Mouse (Mus musculus) layer of hippocampus, adult 18-20 months (tissue): ENCODE measurements around the gene Pip4k2b. TPM values are rescaled to one million over a fixed set of nuclear protein-coding genes. Genes with fewer than 3 reads are reported as not detected.

Experiments used
- DNase-seq, 2 experiments: peaks; one replicate each; pipeline ENCODE4 v3.0.0; 2022; ENCODE audit warnings: low spot score in 2 of 2
- microRNA-seq, 2 experiments: library from miRNA; unstranded; fragments of <30 nt; microRNA quantifications; one replicate each; pipeline ENCODE4 v1.2.0; 2021
- total RNA-seq, 2 experiments: library from RNA; stranded (reverse); gene quantifications; 2 replicates each; pipeline ENCODE4 v1.2.3; 2021

The Pip4k2b gene
- total RNA-seq, 2 experiments from 2014 or later: 114 to 115 TPM

GRCm38 (mm10) chr11:97669268-97669667, 75.2 kb downstream of the Pip4k2b start:
- no peak for DNase-seq

GRCm38 (mm10) chr11:97668160-97668559, 76.3 kb downstream of the Pip4k2b start:
- no peak for DNase-seq

- no peak for DNase-seq
These were observed 77.7 kb downstream of the Pip4k2b start for GRCm38 (mm10) chr11:97666794-97667193.

GRCm38 (mm10) chr11:97666221-97666620, 78.3 kb downstream of the Pip4k2b start:
- DNase-seq: no peak

GRCm38 (mm10) chr11:97665431-97665830, 79.1 kb downstream of the Pip4k2b start:
- no peak for DNase-seq

Small RNA genes within 50 kb of the gene (microRNA-seq; reads per million reads assigned to microRNA genes)
- gene Mir6927 (0.20 to 2.0 reads per million in 2 experiments), gene Mir8102 (0 reads per million in 2 experiments)

Other genes starting within 250 kb of the Pip4k2b start
- not detected for gene 4933428G20Rik, start 244.4 kb downstream of the Pip4k2b start, total RNA-seq
- 100 to 1,000 TPM; 218 to 221 TPM for gene Srcin1, start 168.5 kb downstream of the Pip4k2b start, total RNA-seq
- gene Epop, start 115.0 kb downstream of the Pip4k2b start, total RNA-seq: 10 to 100 TPM; 46.1 to 48.8 TPM
- gene Mllt6, start 81.3 kb downstream of the Pip4k2b start, total RNA-seq: 100 to 1,000 TPM; 122 to 137 TPM
- 10 to 100 TPM; 51.3 to 52.0 TPM for gene Cisd3, start 58.9 kb downstream of the Pip4k2b start, total RNA-seq
- 10 to 100 TPM; 21.7 to 24.6 TPM for gene Pcgf2, start 44.2 kb downstream of the Pip4k2b start, total RNA-seq
- gene Psmb3, start 41.3 kb downstream of the Pip4k2b start, total RNA-seq: 100 to 1,000 TPM; 124 to 128 TPM
- 10 to 100 TPM; 18.6 to 23.2 TPM for gene Cwc25, start 21.9 kb upstream of the Pip4k2b start, total RNA-seq
- gene 1700001P01Rik, start 31.2 kb upstream of the Pip4k2b start, total RNA-seq: 1 to 10 TPM; 1.1 to 1.2 TPM
- 100 to 1,000 TPM; 367 to 379 TPM for gene Rpl23, start 37.7 kb upstream of the Pip4k2b start, total RNA-seq
- 100 to 1,000 TPM; 107 to 110 TPM for gene Lasp1, start 54.3 kb upstream of the Pip4k2b start, total RNA-seq
- 10 to 100 TPM; 70.8 to 71.5 TPM for gene B230217C12Rik, start 96.1 kb upstream of the Pip4k2b start, total RNA-seq
- gene Fbxo47, start 139.4 kb upstream of the Pip4k2b start, total RNA-seq: 1 to 10 TPM; 1.6 to 2.6 TPM
- 10 to 100 TPM; 10.3 to 14.4 TPM for gene Plxdc1, start 241.7 kb upstream of the Pip4k2b start, total RNA-seq